Mouse (Mus musculus) frontal cortex, postnatal 25 days (tissue): ENCODE results near the gene Cops7b.

ENCODE experiments used
- DNase-seq, 2 experiments: peaks; one replicate each; pipeline ENCODE4 v3.0.0; 2022; ENCODE audit warnings: low spot score in 2 of 2

Cops7b gene

DNA sequence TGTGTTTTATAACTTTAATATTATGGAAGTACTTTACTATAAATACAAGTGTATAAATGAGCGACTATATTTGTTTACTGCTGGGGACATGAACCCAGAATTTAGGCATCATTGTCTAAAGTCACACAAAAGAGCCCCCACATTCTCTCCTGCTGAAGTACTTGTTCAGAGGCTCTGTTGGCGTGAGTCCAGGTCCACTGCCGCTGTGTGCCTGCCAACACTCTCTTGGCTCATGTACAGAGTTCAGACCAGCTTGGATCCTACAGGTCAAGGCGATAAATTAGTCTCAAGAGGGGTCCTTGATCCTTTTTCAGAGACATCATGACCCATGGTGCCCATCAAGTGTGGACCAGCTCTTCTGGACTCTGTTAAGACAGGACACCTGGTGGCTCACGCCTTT lies 74.4 kb downstream of the Cops7b start:
- DNase-seq, result no peak
